Mouse (Mus musculus): Measurements from ENCODE around the gene Phip.

Phip gene

GRCm38 (mm10) chr9:82975342-82976215 lies at the start of gene Phip:
Gene Phip (minus strand): TSS chr9:82975516.
- ATAC-seq (ENCODE audit: insufficient number of reproducible peaks, low FRiP score, low TSS enrichment), result peak; percentile 83

DNA sequence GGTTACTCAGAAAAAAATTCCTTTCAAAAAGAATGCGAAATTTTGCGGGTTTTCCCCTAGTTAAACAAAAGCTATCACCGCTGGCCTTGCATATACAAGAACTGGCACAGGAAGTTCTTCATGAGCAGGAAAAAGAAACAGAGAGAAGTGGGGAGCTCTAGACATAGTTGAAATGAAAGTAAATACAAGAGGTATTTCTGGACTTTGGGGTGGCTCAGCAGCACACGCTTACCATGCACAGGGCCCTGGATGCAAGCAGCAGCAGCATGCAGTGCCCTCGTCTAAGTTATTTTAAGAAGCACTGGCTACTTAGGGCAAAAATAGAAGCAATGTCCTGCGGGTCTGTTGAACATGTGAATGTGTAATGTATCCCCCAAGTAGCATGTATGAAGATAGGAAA lies 48.4 kb upstream of the Phip start:
- ATAC-seq (ENCODE audit: insufficient number of reproducible peaks, low FRiP score, low TSS enrichment), result no peak

GRCm38 (mm10) chr9:83014516-83014915 lies 39.2 kb upstream of the Phip start:
- no peak for ATAC-seq (ENCODE audit: insufficient number of reproducible peaks, low FRiP score, low TSS enrichment)

DNA sequence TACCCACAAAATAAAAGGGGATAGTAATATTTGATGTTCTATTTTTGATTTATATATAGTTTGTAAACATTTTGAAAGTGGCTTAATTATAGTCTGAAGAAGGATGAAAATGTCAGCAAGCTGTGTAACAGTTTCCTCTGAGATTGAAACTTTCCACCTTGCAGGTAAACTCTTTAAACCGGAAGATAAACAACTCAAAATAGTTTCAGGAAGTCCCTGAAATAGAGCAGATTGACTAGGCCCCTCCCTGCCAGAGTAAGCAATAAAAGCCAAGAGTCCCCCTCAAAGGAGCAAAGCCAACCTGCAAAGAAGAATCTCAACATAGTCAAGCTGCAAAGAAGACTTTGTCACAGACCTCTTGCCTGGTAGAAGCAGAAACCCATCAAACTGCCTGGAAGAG lies 33.0 kb upstream of the Phip start:
- ATAC-seq (ENCODE audit: insufficient number of reproducible peaks, low FRiP score, low TSS enrichment), result no peak

DNA sequence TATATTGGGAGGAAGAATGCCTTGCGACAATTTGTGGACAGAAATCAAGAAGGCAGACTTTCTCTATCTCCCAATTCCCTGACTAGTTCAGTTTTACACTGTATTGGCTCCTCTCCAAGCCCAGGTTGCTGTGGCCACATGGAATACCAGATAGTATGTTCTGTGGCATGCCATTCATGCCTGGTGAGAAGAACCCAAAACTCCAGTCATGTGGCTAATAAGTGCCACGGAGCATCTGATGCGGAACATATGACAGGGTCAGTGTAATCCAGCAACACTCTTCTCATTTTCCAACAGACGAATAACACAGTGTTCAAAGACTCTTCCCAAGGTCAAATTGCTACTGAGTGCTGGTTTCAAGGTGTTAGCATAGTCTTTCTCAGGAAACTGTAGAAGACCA lies 26.0 kb upstream of the Phip start:
- no peak for ATAC-seq (ENCODE audit: insufficient number of reproducible peaks, low FRiP score, low TSS enrichment)

GRCm38 (mm10) chr9:82997765-82998500 lies 22.6 kb upstream of the Phip start:
- no peak for ATAC-seq (ENCODE audit: insufficient number of reproducible peaks, low FRiP score, low TSS enrichment)

DNA sequence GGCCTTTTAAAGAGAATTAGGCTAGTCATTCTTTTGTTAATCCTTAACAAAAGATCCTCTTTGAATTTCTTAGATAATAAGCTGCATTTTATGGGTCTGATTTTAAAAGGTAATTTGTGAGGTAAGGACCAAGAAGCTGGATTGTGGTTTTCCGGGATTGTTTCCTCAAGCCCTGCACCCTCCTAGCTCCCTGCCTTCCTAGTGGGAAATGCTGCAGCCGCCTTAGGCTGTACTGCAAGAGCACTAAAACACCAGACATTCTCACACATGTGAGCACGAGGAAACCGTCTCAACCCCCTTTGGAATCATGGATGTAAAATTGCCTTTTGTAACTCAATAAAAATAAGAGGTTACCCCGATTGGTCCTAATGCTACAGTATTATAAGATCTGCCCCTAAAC lies 1.6 kb upstream of the Phip start:
- ATAC-seq (ENCODE audit: insufficient number of reproducible peaks, low FRiP score, low TSS enrichment), result no peak

DNA sequence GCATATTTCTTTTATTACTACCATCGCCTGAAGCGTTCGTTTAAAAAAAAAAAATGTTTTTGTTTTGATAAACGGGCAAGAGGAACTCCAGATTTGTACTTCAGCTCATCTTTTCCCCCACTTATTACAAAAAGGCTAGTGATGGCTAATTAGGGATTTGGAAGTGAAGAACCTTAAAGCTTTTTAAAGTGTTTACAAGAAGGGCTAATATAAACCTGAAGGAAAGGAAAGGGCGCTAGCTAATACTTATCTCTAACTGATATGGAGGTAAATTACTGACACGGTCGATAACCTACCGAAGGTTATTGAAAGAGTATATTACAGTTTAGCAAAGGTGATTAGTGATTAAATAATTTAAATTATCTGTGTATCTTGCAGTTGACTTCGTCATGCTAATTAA lies 903 bp upstream of the Phip start:
- ATAC-seq (ENCODE audit: insufficient number of reproducible peaks, low FRiP score, low TSS enrichment), result no peak

- peak; percentile 38 for ATAC-seq (ENCODE audit: insufficient number of reproducible peaks, low FRiP score, low TSS enrichment)
Observed at GRCm38 (mm10) chr9:82974962-82975341, 364 bp downstream of the Phip start.

DNA sequence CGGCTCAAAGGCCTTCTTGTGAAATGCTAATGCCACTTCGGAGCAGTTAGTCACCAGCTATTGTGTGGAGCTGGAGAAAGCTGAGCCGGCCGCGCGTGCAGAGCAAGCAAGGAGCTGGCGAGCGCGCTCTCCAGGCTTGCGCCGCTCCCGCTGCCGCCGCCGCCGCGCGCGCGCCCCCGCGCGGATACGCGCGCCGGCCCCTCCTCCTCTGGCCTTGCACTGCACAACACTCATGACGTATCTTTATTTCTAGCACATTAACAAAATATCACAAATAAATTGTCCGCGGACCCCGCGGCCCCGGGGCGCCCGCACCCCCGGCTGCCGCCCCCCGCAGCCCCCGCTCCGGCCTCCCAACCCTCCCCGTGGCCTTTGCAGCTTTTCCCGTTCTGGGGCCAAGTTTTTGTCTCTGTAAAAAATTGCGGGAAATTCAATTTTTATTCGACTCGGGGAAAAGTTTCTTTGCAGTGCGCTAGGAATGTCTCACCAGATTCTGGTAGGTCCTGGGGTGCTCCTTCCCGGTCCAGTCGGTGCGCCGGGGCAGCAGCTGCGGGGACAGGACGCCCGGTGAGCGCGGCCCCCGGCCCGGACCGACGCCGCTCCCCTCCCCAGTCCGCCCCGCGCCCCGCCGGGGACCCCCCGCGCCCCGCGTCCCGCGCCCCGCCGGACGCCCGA lies 992 bp downstream of the Phip start:
- ATAC-seq (ENCODE audit: insufficient number of reproducible peaks, low FRiP score, low TSS enrichment), result peak; percentile 66

- ATAC-seq (ENCODE audit: insufficient number of reproducible peaks, low FRiP score, low TSS enrichment), result no peak
Observed at GRCm38 (mm10) chr9:82973321-82973892, 1.9 kb downstream of the Phip start.

DNA sequence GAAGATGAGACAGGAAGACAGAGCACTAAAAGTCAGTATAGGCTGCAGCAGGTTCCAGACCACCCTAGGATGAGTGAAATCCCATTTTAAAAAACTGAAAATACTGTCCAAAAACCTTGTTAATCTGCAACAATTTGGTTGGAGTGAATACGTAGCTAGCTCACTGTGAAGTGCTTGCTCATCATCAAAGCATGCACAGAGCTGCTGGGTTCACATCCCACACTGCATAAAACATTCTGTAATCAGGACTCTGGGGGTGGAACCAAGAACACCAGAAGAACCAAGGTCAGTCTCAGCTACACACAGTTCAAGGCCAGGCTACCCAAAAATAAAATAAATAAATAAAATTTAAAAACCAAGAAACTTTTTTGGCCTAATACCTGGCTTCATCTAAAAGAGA lies 3.9 kb downstream of the Phip start:
- no peak for ATAC-seq (ENCODE audit: insufficient number of reproducible peaks, low FRiP score, low TSS enrichment)

DNA sequence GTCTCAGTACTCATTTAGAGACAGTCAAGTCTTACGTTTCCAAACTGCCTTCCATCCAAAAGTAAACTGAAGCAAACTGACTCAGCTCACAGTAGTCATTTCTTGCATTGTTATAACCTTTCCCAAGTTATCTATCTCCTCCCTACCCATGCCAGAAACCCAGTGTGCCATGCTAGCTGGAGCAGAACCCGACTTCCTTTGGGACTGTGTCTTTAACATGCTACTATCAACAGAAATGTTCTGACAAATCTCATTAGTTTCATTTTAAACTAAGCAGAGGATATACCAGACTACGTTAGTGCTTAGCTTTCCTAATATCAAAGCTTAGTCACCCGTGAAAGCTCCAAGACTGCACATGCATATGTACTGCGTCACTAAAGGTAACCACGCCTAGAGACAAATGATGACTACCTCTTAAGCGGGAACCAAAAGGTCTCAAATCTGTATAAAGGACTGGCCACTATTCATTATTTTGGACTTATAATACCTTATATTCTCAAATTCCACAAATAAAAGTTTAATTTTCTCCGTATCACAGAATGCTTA lies 8.2 kb downstream of the Phip start:
- ATAC-seq (ENCODE audit: insufficient number of reproducible peaks, low FRiP score, low TSS enrichment), result no peak

DNA sequence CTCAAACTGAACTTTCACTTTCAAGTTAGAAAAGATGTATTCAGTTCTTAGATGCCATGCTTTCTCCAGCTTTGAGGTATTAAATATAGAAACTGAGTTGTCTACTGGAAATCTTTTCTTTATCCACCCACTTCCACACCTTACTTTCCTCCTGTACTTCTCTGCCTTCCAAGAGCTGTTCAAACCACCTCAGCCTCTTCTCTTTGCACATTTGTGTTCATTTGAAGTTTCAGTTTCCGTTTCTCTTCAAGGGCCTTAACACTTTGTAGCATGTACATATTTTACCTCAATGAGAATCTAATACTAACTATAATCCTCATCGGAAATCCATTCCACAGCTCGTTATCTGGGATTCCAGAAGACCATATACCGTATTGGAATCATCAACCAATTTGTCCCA lies 11.3 kb downstream of the Phip start:
- ATAC-seq (ENCODE audit: insufficient number of reproducible peaks, low FRiP score, low TSS enrichment), result no peak

- no peak for ATAC-seq (ENCODE audit: insufficient number of reproducible peaks, low FRiP score, low TSS enrichment)
Observed at GRCm38 (mm10) chr9:82961352-82961751, 14.0 kb downstream of the Phip start.

DNA sequence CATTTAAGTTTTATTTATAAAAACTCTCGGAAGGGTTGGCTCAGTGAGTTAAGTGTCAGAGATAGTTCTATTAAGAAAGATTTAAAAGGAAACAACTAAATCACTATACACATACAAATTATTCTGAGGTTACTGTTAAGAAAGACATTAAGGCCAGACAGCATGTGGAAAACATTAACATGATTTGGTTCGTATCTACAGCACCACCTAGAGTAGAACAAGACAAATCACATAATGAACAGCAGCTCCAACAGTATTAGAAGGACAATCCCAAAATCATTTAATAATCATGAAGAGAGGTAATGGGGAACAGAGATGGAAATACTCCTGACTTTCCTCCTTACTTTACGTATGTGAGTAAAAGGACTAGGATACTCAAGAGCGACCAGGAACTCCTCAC lies 20.0 kb downstream of the Phip start:
- ATAC-seq (ENCODE audit: insufficient number of reproducible peaks, low FRiP score, low TSS enrichment), result no peak

GRCm38 (mm10) chr9:82952330-82952729 lies 23.0 kb downstream of the Phip start:
- ATAC-seq (ENCODE audit: insufficient number of reproducible peaks, low FRiP score, low TSS enrichment), result no peak

DNA sequence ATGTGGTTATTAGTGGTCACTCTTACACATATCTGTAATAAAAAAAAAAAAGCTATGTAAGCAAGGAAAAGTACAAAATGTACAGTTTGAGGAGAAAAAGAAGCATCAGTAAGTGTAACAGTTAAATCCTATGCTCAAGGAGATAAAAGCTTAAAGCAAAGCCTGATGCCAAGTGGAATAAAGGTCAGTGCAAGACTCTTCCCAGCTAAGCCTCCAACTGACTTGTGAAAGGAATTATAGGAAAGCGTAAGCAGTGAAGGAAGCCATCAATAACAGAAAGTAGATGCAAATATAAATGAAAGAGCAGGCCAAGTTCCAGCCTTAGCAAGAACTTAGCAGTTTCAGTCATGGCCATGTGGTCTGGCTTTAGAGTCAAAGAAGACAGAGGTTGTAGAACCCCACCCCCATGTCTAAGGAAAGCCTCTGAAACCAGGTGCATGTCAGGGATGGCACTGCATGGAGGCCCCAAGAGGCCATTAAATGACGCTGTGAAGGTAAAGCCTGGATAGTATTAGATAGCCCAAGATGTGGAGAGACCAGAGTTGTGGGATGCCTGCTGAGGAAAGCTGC lies 23.8 kb downstream of the Phip start:
- no peak for ATAC-seq (ENCODE audit: insufficient number of reproducible peaks, low FRiP score, low TSS enrichment)

GRCm38 (mm10) chr9:82907246-82907645 lies 68.1 kb downstream of the Phip start:
- no peak for ATAC-seq (ENCODE audit: insufficient number of reproducible peaks, low FRiP score, low TSS enrichment)

- no peak for ATAC-seq (ENCODE audit: insufficient number of reproducible peaks, low FRiP score, low TSS enrichment)
Observed at GRCm38 (mm10) chr9:82888645-82889044, 86.7 kb downstream of the Phip start.

Data from cerebellum, adult (tissue).